Mouse (Mus musculus) midbrain, embryonic 16.5 days (tissue): Measurements from ENCODE around the gene Olfr1342. TPM values are rescaled to one million over a fixed set of nuclear protein-coding genes. Genes with fewer than 3 reads are reported as not detected.
A peak's percentile ranks its signal among the peaks of the same experiment; 100 is the strongest.

Experiments used
- ATAC-seq: fragments of 200-750 bp; cut with Nextera tagmentation; 2 replicates; pipeline ENCODE4 v1.8.0; 2017; ENCODE audit warnings: moderate TSS enrichment
- H3K27ac ChIP-seq: fragments of 300-500 bp; sonication (generic); 2 replicates; pipeline ENCODE4 v1.5.1; 2014; ENCODE audit warnings: mild to moderate bottlenecking, low read length, mixed read lengths
- H3K27me3 ChIP-seq: fragments of 300-500 bp; sonication (generic); 2 replicates; pipeline ENCODE4 v1.6.1; 2014; ENCODE audit warnings: low read depth, low read length, mixed read lengths; ENCODE audit not compliant: control insufficient read depth, insufficient read depth
- H3K36me3 ChIP-seq: fragments of 300-500 bp; sonication (generic); 2 replicates; pipeline ENCODE4 v1.6.1; 2014; ENCODE audit warnings: mild to moderate bottlenecking, low read length, moderate library complexity, mixed read lengths; ENCODE audit not compliant: control insufficient read depth, insufficient read depth
- H3K4me1 ChIP-seq: fragments of 300-500 bp; sonication (generic); 2 replicates; pipeline ENCODE4 v1.6.1; 2014; ENCODE audit warnings: mild to moderate bottlenecking, low read length, mixed read lengths; ENCODE audit not compliant: control insufficient read depth, insufficient read depth
- H3K4me2 ChIP-seq: fragments of 300-500 bp; sonication (generic); 2 replicates; pipeline ENCODE4 v1.6.1; 2014; ENCODE audit warnings: mild to moderate bottlenecking, low read length, mixed read lengths
- H3K4me3 ChIP-seq: fragments of 300-500 bp; sonication (generic); 2 replicates; pipeline ENCODE4 v1.5.1; 2014; ENCODE audit warnings: low read depth, mild to moderate bottlenecking, low read length, moderate library complexity, mixed read lengths
- H3K9ac ChIP-seq: fragments of 300-500 bp; sonication (generic); 2 replicates; pipeline ENCODE4 v1.6.1; 2014; ENCODE audit warnings: low read depth, low read length, mixed read lengths
- H3K9me3 ChIP-seq: fragments of 300-500 bp; sonication (generic); replicated peaks from 2 replicates; pipeline ENCODE4 v1.6.1; 2014; ENCODE audit warnings: mild to moderate bottlenecking, low read length, mixed read lengths; ENCODE audit not compliant: control insufficient read depth, poor library complexity, severe bottlenecking
- WGBS: fragments of 180-500 bp; shearing (Covaris S2); extraction: QIAGEN DNeasy Blood & Tissue Kit; methylation state at CpG from one replicate; pipeline ENCODE4 v1.1.7; 2014; 5-methylcytosine and 5-hydroxymethylcytosine counted together
- polyA plus RNA-seq: library from polyadenylated mRNA; unstranded; fragments of >200 nt; fragmentation: Nextera tagmentation; extraction: Ambion mirVana; gene quantifications from 2 replicates; pipeline ENCODE4 v1.2.1, GENCODE M21; 2015

The Olfr1342 gene
- not detected in 2 replicates for polyA plus RNA-seq

DNA sequence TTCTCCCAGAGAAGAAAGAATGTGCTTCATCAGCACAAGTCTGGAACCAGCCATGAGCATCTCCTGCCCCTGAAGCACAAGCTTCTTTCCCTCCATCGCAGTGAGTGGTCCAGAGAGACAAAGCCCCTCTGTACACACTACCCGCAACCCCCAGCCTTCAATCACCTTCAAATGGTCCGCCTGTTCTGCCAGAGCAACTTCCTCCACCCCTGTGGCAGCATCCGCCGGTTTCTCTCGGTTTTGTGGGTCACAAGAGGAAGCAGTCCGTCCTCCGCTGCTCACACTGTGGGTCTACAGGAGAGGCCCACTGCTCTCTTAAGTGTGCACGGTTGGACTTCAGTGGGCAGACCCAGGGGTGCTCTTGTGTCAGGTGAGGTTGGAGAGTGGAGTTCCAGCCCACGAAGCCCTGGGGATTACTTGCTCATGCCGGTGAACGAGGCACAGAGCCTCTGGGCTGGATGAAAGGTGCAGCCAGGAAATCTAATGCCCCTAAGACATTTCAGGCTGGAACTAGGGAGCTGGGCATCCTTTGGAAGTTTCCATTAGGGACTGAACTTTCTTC lies at the start of gene Olfr1342:
TSS of gene Olfr1342 (minus strand) at position 345 of the 562 bp plus-strand sequence.
- Histone ChIP-seq H3K27ac (no peak within 1 kb of the TSS), H3K9me3 (no peaks in the 10 kb centered on the region), H3K9ac (no peak within 1 kb of the TSS), H3K4me1 (no peaks in the 10 kb centered on the region), H3K4me3 (no peak within 1 kb of the TSS), H3K36me3 (no peaks in the 10 kb centered on the region), H3K27me3 (no peaks in the 10 kb centered on the region), H3K4me2 (no peak within 1 kb of the TSS)
- 57% methylated on average over 12 of the region's 12 CpGs for WGBS
- ATAC-seq = no peak

DNA sequence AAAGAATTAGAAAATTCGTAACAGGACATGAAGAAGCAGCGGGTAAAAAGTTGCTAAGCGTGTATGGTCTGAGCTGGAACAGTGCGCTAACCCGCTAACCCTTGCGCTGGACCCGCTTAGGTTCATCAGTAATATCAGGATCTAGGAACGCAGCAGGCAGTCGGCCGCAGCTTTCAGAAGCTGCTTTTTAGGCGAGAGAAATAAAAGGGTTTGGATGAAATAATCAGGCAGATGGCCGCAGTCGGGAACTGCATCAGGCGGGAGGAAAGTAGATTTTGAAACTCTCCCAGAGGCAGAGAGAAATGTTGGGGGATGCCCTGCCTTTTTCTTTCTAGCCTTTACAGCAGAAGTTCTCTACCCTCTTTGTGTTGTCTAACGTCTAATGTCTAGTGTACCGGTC lies 49.3 kb upstream of the Olfr1342 start:
- Histone ChIP-seq H3K27ac (no peak overlapping the region), H3K4me2 (peak overlapping the region; percentile 38), H3K9ac (no peak overlapping the region), H3K4me3 (no peak overlapping the region; the same call in none of the 2 replicates), H3K36me3 (no peaks in the 10 kb centered on the region), H3K9me3 (0 out of 2 replicates have a peak, but pooled peaks cover 2% of the 10 kb centered on the region), H3K4me1 (peaks cover 3% of the 10 kb centered on the region; the same call in 1 of the 2 replicates), H3K27me3 (peaks cover 8% of the 10 kb centered on the region; the same call in 1 of the 2 replicates)
- ATAC-seq = no peak
- WGBS = 1% methylated on average over 16 of the region's 16 CpGs

DNA sequence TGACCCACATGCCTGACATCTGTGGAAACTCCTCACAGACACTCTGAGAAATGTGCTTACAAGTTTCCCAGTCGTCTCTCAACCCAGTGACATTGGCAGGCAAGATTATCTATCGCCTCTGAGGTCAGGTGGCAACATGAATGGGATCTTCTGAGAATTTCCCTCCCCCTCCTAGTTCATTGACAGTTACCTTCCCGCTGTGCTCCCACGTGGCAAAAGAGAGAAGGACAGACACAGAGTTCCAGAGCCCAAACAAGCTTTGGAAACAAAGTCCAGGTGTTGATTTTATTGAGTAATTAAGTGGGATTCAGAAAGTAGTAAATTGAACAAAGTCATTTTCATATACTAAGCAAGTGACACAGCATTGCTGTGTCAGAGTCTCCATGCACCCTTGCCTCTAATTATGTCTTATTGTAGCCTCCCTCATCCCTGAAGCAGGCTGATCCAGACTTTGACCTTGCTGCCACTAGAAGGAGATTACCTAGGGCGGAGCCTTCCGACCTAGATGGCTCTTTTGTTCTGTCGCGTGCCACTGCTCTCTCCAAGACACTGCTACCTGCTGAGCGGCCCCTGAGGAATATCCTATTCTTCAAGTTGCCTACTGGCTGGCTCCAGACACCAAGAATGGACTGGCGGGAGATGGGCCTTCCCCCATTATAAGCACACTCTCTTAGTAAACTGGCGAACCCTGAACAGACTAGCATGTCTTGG lies 48.6 kb upstream of the Olfr1342 start:
- Histone ChIP-seq H3K4me3 (no peak overlapping the region; the same call in 1 of the 2 replicates), H3K36me3 (no peaks in the 10 kb centered on the region), H3K4me1 (peaks cover 3% of the 10 kb centered on the region; the same call in 1 of the 2 replicates), H3K9ac (no peak overlapping the region), H3K9me3 (no peaks in the 10 kb centered on the region), H3K27me3 (peaks cover 8% of the 10 kb centered on the region; the same call in 1 of the 2 replicates), H3K27ac (no peak overlapping the region), H3K4me2 (peak overlapping the region; percentile 38)
- 5% methylated on average over 11 of the region's 11 CpGs for WGBS
- ATAC-seq = no peak

DNA sequence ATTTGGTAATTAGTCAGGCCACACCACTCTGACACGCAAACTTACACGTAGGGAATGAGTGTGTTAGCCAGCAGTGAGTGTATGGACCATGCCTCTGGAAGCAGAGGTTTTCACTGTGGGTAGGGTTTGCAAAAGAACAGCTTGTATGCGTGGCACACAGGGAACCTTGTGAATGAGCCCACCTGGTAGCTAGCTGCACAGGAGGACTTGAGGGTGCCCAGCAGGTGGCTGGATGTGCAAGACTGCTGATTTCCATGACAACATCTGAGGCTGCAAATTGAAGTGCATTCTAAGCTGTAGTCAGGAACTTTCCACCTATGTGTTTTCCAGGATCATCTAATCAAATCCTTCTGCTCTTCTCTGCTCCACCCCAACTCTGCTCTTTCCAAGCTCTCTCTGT lies 47.0 kb upstream of the Olfr1342 start:
- Histone ChIP-seq H3K4me3 (no peak overlapping the region), H3K9ac (no peak overlapping the region), H3K9me3 (no peaks in the 10 kb centered on the region), H3K36me3 (no peaks in the 10 kb centered on the region), H3K27me3 (peaks cover 8% of the 10 kb centered on the region; the same call in 1 of the 2 replicates), H3K4me2 (no peak overlapping the region), H3K4me1 (peaks cover 3% of the 10 kb centered on the region; the same call in 1 of the 2 replicates), H3K27ac (no peak overlapping the region)
- no peak for ATAC-seq
- 56% methylated on average over 3 of the region's 3 CpGs for WGBS

DNA sequence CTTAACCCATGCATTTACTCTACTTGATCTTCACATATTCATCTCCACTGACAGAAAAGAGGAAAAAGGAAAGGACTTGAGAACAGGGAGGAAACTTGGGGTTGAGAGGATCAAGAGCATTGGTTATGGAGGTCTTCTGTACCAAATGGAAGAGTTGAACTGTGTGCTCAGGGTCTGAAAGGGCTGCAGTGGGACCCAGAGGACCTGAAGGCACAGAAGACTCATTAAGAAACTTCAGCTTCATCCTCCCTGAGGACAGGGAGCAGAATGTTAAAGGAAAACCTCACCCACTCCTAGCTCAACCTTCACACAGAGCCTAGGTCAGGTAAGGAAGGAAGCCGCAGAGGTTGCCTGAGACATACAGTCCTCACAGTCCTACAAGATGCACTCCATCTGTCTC lies 39.3 kb upstream of the Olfr1342 start, which contains the start of gene Olfr1339:
TSS of gene Olfr1339 (plus strand) at position 301 of the 400 bp plus-strand sequence.
- Histone ChIP-seq H3K9ac (no peak within 1 kb of the TSS), H3K4me2 (no peak within 1 kb of the TSS), H3K27ac (no peak within 1 kb of the TSS), H3K4me1 (no peaks in the 10 kb centered on the region), H3K27me3 (no peaks in the 10 kb centered on the region), H3K36me3 (no peaks in the 10 kb centered on the region), H3K4me3 (no peak within 1 kb of the TSS), H3K9me3 (no peaks in the 10 kb centered on the region)
- 100% methylated on average over 1 of the region's 1 CpGs for WGBS
- ATAC-seq = no peak

DNA sequence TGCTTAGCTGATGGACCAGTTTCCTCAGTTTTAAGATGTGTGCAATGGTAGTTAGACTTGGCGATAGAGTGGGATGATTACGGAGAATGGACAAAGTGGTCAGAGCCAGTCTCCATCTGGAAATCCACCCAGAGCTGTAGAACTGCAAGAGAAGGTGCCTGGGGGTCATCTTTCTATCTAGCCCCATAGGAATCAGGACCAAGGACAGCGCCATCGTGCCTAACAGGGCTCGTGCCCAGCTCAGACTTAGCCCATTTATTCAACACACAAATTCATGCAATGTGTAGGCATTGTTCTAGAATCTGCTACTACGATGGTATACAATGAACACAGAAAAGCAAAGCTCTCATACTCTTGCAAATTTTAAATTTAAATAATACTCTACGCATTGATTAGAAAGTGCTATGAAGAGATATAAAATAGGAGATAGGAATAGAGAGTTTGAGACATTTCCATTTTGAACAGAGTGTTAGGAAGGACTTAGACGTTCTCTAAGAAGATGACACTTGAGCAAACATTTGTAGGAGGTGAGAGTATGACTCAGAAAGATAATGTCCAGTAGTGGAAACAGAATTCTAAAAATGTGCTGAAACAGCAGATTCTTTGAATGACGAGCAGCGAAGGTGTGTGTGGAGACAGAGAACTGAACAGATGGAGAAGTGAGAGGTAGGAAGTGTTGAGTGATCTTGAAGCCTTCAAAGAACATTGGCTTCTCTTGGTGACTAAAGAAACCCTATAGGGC lies 29.4 kb upstream of the Olfr1342 start:
- Histone ChIP-seq H3K4me2 (no peak overlapping the region), H3K9ac (no peak overlapping the region), H3K27me3 (no peaks in the 10 kb centered on the region), H3K27ac (no peak overlapping the region), H3K4me3 (no peak overlapping the region), H3K4me1 (no peaks in the 10 kb centered on the region), H3K9me3 (no peaks in the 10 kb centered on the region), H3K36me3 (no peaks in the 10 kb centered on the region)
- WGBS = 56% methylated on average over 10 of the region's 10 CpGs
- no peak for ATAC-seq

DNA sequence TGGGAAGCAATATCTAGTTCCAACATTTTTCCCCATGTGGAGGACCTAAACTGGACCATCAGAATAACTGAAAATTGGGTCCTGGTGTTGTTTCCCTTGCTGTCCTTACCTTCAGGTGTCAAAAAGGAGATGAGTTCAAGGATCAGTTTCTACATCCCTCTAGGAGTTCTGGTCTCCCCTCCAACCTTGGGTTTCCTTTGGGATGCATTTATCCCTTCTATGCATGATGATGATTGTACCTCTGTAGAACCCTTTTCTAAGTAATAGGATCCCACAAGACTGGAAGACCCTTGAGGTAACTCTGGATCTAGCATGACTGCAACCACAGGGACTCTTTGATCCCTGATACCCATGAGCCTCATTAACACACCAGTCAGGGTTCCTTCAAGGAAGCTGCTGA lies 27.3 kb upstream of the Olfr1342 start, which contains the start of gene Olfr1340:
TSS of gene Olfr1340 (plus strand) at position 301 of the 400 bp plus-strand sequence.
- no peak for ATAC-seq
- Histone ChIP-seq H3K9ac (no peak within 1 kb of the TSS), H3K4me2 (no peak within 1 kb of the TSS), H3K27ac (no peak within 1 kb of the TSS), H3K4me3 (no peak within 1 kb of the TSS), H3K9me3 (no peaks in the 10 kb centered on the region), H3K27me3 (no peaks in the 10 kb centered on the region), H3K4me1 (no peaks in the 10 kb centered on the region), H3K36me3 (no peaks in the 10 kb centered on the region)

DNA sequence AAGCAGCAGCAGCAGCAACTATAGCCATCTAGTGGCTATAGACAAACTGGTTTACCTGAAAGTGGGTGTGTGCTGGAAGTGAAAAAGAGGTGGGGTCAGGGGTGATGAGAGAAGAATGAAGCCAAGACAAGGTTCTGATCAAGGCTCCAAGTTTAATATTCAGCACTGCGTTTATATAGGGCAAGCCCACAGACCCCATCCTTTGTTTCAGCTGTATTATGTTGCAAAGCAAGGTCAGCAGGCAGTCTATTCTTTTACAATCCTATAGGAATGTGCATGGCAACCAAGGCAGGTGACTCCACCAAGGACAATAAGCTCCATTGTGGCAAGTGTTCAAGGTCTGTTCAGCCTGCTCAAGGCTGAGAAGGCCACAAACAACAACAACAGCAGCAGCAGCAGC lies 19.1 kb upstream of the Olfr1342 start:
- H3K4me1 ChIP-seq = no peaks in the 10 kb centered on the region
- H3K4me3 ChIP-seq = no peak overlapping the region
- no peak overlapping the region for H3K9ac ChIP-seq
- 26% methylated on average over 1 of the region's 1 CpGs for WGBS
- H3K27me3 ChIP-seq = no peaks in the 10 kb centered on the region
- H3K27ac ChIP-seq = no peak overlapping the region
- H3K9me3 ChIP-seq = no peaks in the 10 kb centered on the region
- H3K36me3 ChIP-seq = no peaks in the 10 kb centered on the region
- ATAC-seq = no peak
- no peak overlapping the region for H3K4me2 ChIP-seq
